Mouse (Mus musculus) forebrain, embryonic 10.5 days (tissue): ENCODE measurements around the gene Wdr20rt. TPM values are rescaled to one million over a fixed set of nuclear protein-coding genes. Genes with fewer than 3 reads are reported as not detected.
A peak's percentile ranks its signal among the peaks of the same experiment; 100 is the strongest.
"Not testable (repeated sequence)": the region's sequence is repeated elsewhere in the genome, so short reads cannot be mapped to it uniquely, and the experiment has no call there.

Experiments
- DNase-seq: peaks from one replicate; pipeline ENCODE4 v3.0.0-alpha.2; 2017; ENCODE audit warnings: low spot score; ENCODE audit errors: extremely low spot score
- H3K27ac ChIP-seq: fragments of 300-500 bp; sonication (generic); 2 replicates; pipeline ENCODE4 v1.5.1; 2016; ENCODE audit warnings: mild to moderate bottlenecking
- H3K27me3 ChIP-seq: fragments of 300-500 bp; sonication (generic); 2 replicates; pipeline ENCODE4 v1.6.1; 2016; ENCODE audit warnings: mild to moderate bottlenecking; ENCODE audit not compliant: poor library complexity, severe bottlenecking
- H3K36me3 ChIP-seq: fragments of 300-500 bp; sonication (generic); replicated peaks from 2 replicates; pipeline ENCODE4 v1.6.1; 2016; ENCODE audit warnings: mild to moderate bottlenecking, moderate library complexity
- H3K4me1 ChIP-seq: fragments of 300-500 bp; sonication (generic); 2 replicates; pipeline ENCODE4 v1.6.1; 2016
- H3K4me3 ChIP-seq: fragments of 300-500 bp; sonication (generic); 2 replicates; pipeline ENCODE4 v1.5.1; 2016; ENCODE audit warnings: mild to moderate bottlenecking, moderate library complexity
- H3K9me3 ChIP-seq: fragments of 300-500 bp; sonication (generic); 2 replicates; pipeline ENCODE4 v1.6.1; 2016; ENCODE audit warnings: mild to moderate bottlenecking, moderate library complexity
- WGBS: fragments of 180-500 bp; shearing (Covaris S2); methylation state at CpG from one replicate; pipeline ENCODE4 v1.1.7; 2016; 5-methylcytosine and 5-hydroxymethylcytosine counted together
- polyA plus RNA-seq: library from polyadenylated mRNA; unstranded; fragments of >200 nt; fragmentation: Nextera tagmentation; extraction: Ambion mirVana; gene quantifications from 2 replicates; pipeline ENCODE4 v1.2.1, GENCODE M21; 2016

Gene Wdr20rt
- not detected in 2 replicates for polyA plus RNA-seq

DNA sequence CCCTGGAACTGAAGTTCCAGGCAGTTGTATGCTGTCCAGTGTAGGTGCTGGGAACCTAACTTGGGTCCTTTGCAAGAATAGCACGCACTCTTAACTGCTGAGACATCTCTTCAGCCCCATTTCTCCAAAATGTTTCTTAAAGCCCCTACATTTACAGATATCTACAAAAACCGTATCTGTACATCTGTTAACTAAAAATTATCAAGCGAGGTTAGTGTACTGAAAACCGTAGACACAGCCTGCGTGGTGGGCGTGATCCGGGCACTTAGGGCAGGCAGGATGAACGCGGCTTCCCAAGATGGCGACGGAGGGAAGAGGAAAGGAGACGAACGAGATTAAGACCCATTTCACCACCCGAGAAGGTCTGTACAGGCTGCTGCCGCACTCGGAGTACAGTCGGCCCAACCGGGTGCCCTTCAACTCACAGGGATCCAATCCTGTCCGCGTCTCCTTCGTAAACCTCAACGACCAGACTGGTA, at the start of gene Wdr20rt:
Gene Wdr20rt, plus strand, starts transcription at position 51 of the 479 bp plus-strand sequence.
- no peaks in the 10 kb centered on the region for H3K9me3 ChIP-seq
- no peak for DNase-seq
- no peaks in the 10 kb centered on the region for H3K36me3 ChIP-seq
- no peak within 1 kb of the TSS for H3K27ac ChIP-seq
- no peaks in the 10 kb centered on the region for H3K27me3 ChIP-seq
- H3K4me3 ChIP-seq: no peak within 1 kb of the TSS
- WGBS: 96% methylated on average over 22 of the region's 22 CpGs
- no peaks in the 10 kb centered on the region for H3K4me1 ChIP-seq

DNA sequence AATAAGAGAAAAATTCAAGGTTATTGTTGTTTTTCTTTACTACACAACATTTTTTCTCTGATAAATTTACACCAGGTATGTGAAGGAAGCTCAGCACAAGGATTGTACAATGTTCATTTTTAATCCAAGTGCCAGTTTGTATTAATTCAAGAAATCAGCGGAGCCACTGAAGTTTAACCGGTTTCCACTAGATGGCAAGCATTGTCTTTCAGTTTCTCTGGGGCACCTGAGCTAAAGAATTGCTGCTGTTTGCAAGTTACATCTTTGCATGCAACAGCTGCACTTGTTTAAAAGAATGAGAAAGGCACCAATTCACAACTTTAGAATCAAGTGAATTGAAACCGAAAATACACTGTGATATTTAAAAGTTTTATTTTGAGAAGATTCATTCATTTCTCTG, 38.0 kb upstream of the Wdr20rt start:
- WGBS: 61% methylated on average over 3 of the region's 3 CpGs
- Histone ChIP-seq H3K4me3 (no peak overlapping the region), H3K27me3 (no peaks in the 10 kb centered on the region), H3K27ac (no peak overlapping the region), H3K9me3 (no peaks in the 10 kb centered on the region), H3K4me1 (no peaks in the 10 kb centered on the region), H3K36me3 (no peaks in the 10 kb centered on the region)
- no peak for DNase-seq

DNA sequence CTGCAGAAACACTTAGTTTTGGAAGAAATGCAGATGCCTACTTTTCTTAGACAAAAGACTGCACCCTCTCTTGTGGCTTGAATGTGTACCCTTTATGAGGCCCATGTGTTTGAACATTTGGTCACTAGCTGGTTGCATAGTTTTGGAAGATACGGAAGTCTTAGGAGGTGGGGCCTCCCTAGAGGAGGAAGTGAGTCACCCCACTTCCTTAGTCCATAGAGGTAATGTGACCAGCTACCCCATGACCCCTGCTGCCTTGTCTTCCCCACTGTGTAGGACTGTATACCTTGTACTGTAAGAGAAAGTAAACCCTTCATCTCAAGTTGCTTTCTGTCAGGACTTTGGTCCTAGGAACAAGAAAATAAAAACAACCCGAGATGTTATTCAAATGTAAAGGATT, 36.1 kb upstream of the Wdr20rt start:
- no peak overlapping the region for H3K27ac ChIP-seq
- no peak for DNase-seq
- no peaks in the 10 kb centered on the region for H3K36me3 ChIP-seq
- H3K9me3 ChIP-seq: no peaks in the 10 kb centered on the region
- no peaks in the 10 kb centered on the region for H3K4me1 ChIP-seq
- H3K27me3 ChIP-seq: no peaks in the 10 kb centered on the region
- no peak overlapping the region for H3K4me3 ChIP-seq
- 82% methylated on average over 2 of the region's 2 CpGs for WGBS

DNA sequence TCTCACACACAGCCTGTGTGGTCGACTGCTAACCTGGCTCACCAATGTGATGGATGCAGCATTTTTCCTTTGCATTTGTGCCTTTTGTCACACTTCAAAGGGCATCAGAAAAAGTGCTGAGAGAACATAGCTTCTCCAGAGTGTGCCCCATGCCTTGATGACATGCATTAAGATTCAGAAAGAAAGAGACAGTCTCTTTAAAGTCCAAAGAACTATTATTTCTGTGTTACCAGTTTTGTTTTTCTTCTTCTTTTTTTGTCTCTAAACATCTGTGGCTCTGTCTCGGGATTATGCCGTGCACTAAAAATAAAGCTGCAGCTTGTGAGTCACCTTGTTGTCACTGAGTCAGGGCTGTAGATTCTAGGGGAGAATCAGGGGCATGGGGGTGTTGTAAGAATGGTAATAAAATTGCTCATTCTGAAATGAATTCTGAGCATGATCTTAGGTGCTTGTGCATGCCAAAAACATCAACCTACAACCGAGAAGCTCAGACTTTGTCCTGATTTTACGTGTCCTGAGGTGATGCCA, 31.2 kb upstream of the Wdr20rt start:
- Histone ChIP-seq H3K9me3 (no peaks in the 10 kb centered on the region), H3K27me3 (no peaks in the 10 kb centered on the region), H3K4me3 (no peak overlapping the region), H3K36me3 (no peaks in the 10 kb centered on the region), H3K27ac (no peak overlapping the region), H3K4me1 (no peaks in the 10 kb centered on the region)
- no peak for DNase-seq
- 83% methylated on average over 5 of the region's 5 CpGs for WGBS

DNA sequence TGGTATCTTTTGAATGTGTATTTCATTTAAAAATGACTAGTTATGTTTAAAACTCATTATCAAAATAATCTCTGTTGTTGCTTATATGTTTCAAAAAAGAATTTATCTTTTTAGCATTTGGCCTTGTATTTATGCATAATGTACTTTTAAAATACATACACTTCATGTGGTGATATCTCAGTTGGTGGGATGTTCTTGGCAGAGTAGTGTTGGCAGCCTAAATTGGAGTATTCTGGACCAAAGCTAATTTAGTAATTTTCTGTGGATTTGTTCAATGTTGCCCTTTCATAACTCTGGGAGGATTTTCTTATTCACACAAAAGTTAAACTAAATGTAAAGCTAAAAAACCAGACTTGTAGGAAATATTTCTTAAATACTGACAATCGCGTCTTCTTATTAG, 23.5 kb upstream of the Wdr20rt start:
- H3K4me3 ChIP-seq: no peak overlapping the region
- WGBS: 98% methylated on average over 2 of the region's 2 CpGs

DNA sequence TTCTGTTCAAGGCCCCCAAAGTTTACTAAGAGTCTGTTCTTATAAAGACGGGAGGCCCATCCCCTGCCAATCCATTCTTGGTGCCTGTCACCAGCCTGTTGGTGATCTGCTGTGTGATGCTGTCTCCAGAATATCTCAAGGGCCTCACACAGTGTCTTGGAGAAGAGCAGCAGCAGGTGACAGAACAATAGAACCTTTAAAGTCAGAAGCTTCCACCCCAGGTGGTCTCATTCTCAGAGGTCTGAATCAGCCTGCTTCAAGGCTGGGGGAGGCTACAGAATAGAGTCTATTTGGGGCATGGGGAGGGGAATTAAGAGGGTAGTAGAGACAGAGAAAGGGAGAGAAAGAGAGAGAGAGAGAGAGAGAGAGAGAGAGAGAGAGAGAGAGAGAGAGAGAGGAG, 18.9 kb upstream of the Wdr20rt start:
- 35% methylated on average over 1 of the region's 1 CpGs for WGBS
- no peak for DNase-seq
- H3K4me1 ChIP-seq: peaks cover 5% of the 10 kb centered on the region; the same call in 1 of the 2 replicates
- H3K9me3 ChIP-seq: peaks cover 3% of the 10 kb centered on the region; the same call in 1 of the 2 replicates
- no peak overlapping the region for H3K27ac ChIP-seq
- H3K4me3 ChIP-seq: no peak overlapping the region
- H3K27me3 ChIP-seq: no peaks in the 10 kb centered on the region
- H3K36me3 ChIP-seq: no peaks in the 10 kb centered on the region

More for the DNA sequence above, 23.5 kb upstream of the Wdr20rt start:
- Histone ChIP-seq H3K27me3 (no peaks in the 10 kb centered on the region), H3K4me1 (peaks cover 5% of the 10 kb centered on the region; the same call in 1 of the 2 replicates), H3K36me3 (no peaks in the 10 kb centered on the region), H3K27ac (no peak overlapping the region), H3K9me3 (no peaks in the 10 kb centered on the region)
- no peak for DNase-seq

DNA sequence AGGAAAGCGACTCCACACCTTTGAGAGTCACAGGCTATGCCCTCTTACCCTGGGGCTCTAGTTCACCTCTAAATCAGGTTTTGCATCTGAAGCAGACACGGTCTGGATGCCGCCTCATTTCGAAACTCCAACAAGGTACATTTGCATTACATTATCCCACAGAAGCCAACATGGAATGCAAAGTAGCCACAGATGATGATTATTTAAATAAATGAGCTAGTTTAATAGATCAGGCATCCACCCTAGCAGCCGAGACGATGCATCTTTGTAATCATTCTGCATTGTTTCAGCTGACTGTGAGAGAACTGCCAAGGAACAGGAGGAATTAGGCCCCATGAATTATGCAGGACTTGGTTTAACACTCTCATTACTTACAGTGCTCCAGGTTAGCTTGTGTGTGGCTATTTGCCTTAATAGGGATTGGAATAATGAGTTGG, 8.9 kb upstream of the Wdr20rt start:
- H3K27ac ChIP-seq: no peak overlapping the region

DNA sequence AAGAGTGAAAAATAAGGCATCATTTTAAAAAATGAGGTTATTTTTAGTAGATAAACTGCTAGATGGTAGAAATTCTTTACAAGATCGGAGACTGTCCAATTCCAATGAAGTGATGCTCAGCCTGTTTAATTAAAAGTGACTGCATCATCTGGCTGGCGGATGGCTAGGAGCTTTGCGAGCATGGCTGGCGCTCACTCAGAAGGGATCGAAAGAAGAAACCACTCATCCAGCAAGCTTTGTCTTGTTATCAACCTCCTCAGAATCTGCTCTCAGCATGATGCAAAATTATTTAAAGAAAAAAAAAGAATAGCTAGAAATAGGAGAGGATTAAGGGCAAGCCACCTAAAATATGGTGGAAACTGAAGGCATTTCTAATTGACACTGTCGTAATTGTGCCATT, 3.3 kb downstream of the Wdr20rt start:
- Histone ChIP-seq H3K27ac (no peak overlapping the region), H3K9me3 (no peaks in the 10 kb centered on the region), H3K4me1 (no peaks in the 10 kb centered on the region), H3K4me3 (no peak overlapping the region), H3K36me3 (no peaks in the 10 kb centered on the region), H3K27me3 (no peaks in the 10 kb centered on the region)
- 93% methylated on average over 6 of the region's 6 CpGs for WGBS
- DNase-seq: no peak

More for the DNA sequence above, 8.9 kb upstream of the Wdr20rt start:
- no peak for DNase-seq
- Histone ChIP-seq H3K27me3 (no peaks in the 10 kb centered on the region), H3K4me3 (no peak overlapping the region), H3K36me3 (no peaks in the 10 kb centered on the region), H3K9me3 (no peaks in the 10 kb centered on the region), H3K4me1 (no peaks in the 10 kb centered on the region)
- 83% methylated on average over 6 of the region's 6 CpGs for WGBS

DNA sequence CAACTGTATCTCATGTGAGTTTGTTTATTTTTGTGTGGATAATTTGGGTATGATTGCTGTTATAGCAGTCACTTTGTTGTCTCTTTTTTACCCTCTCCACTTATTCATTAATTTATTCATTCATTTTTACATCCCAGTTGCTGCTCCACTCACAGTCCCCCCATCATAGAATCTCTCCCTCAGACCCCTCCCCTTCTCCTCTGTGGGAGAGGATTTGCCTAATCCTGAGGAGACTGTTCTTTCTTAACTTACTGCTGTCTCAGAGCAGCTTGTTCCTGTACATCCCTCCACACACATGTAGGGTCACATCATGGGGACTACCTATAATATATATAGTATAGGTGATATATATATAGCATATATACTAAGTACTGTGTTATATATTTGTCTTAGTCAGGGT, 3.7 kb downstream of the Wdr20rt start:
- no peaks in the 10 kb centered on the region for H3K36me3 ChIP-seq
- DNase-seq: no peak
- no peak overlapping the region for H3K27ac ChIP-seq
- H3K4me3 ChIP-seq: no peak overlapping the region
- no peaks in the 10 kb centered on the region for H3K9me3 ChIP-seq
- H3K27me3 ChIP-seq: no peaks in the 10 kb centered on the region
- no peaks in the 10 kb centered on the region for H3K4me1 ChIP-seq

DNA sequence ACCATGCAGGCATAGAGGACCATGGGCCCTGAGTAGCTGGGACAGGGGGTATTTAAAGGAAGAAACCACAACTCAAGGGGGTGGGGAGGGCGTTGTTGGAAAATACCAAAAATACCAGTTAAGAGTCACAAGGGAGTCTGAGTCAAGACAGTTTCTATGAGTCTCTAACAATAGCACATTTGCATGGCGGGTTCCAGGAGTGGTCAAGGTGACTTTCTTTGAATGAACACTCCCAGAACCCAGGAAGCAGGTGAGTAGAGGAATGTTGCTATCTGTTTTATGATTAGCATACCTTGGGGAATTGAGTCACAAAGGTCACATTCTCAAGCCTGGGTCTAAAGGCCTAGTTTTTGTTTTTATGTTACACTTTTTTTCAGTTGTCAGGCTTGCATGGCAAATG, 7.5 kb downstream of the Wdr20rt start:
- not testable (repeated sequence) for H3K4me1 ChIP-seq, H3K27me3 ChIP-seq, H3K27ac ChIP-seq, H3K9me3 ChIP-seq, DNase-seq, H3K4me3 ChIP-seq, H3K36me3 ChIP-seq
- 88% methylated on average over 2 of the region's 2 CpGs for WGBS

DNA sequence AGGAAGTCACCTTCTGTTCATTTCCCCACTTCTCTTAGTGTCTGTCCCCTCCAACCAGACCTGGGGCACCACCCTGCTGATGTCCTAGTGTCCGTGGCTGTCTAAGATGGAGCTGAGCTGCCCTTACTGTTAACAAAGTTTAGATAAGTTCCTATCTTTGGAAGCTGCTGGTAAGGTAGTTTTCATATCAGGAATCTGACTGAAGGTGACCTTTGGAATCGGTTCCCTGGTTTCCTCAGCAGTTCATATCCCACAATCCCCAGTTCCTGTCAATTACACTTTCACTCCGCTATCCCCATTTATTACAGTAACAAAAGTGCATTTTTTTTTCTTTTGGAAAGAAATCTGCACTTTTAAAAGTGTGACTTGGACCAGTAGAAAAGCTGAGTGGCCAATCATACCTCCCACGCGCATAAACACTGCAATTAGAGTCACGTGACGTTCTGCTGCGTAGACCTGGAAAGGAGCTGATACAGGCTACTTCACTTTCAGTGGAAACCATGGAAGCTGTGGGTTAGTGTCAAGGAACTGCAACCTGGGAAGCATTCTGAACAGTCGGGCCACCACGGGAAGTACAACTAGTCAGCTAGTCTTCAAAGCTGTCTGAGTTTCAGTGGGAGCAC, 24.9 kb downstream of the Wdr20rt start:
- DNase-seq: no peak
- Histone ChIP-seq H3K4me3 (no peak overlapping the region), H3K36me3 (no peaks in the 10 kb centered on the region), H3K27ac (no peak overlapping the region), H3K4me1 (no peaks in the 10 kb centered on the region), H3K9me3 (no peaks in the 10 kb centered on the region), H3K27me3 (no peaks in the 10 kb centered on the region)
- 91% methylated on average over 10 of the region's 10 CpGs for WGBS

DNA sequence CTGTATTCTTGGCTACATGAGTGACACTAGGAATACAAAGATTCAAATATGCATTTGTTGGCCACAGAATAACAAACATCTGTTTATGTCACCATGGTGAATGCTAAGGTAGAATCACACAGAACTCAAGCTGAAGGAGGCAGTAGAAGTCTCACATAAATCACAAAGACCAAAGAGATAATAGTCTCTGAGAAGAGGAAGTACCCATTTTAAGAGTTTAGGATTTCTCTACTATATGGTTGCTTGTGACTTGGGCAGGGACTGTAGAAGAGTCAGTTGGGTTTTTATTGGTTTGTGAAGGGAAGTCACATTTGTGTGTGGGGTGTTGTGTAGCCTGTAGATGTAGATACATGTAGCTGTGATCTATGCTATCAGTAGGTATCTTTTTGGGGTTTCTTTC, 31.6 kb downstream of the Wdr20rt start:
- H3K27me3 ChIP-seq: no peaks in the 10 kb centered on the region
- DNase-seq: no peak
- no peak overlapping the region for H3K4me3 ChIP-seq
- no peaks in the 10 kb centered on the region for H3K36me3 ChIP-seq
- no peak overlapping the region for H3K27ac ChIP-seq
- H3K4me1 ChIP-seq: peaks cover 14% of the 10 kb centered on the region; the same call in 1 of the 2 replicates
- H3K9me3 ChIP-seq: no peaks in the 10 kb centered on the region

DNA sequence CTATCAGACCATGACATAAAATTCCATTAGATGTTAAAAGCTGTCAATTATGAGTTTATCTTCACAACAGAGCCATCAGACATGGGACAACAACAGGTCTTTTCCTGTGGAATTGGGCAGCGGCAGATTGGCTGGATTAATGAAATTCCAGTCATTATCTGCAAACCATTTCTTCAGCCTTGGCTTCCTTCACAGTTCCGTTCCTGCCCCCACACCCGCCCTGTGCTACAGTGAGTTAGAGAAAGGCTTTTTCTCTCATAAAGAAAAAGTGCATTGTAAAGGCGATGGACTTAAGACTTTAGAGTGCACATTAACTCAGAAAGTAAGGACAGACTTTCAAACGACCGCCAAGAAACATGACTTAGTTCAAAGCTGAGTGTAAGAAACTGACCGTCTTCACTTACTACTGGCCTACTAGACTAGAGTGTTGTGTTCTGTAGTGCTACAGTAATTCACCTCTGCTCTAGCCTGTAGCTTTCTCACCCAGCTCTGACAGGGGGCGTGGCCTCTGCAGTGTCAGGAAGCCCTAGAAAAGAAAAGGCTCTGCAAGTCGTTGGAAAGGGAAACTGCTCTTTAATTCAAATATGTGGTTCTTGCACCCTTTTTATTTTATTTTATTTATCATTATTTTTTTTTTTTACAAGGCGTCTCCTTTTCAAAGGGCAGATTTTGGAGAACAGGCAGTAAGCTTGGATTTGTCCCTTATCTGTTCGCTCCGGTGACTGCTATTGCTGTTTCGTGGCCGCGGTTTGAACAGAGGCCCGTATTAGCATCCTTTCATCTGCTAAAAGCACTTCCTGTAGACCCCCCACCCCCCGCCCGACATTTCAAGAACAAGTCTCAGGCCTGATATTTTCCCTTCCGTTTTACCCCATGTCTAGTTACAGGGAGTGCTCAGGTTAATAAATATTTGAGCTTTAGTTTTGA, 33.2 kb downstream of the Wdr20rt start:
- Histone ChIP-seq H3K27me3 (no peaks in the 10 kb centered on the region), H3K36me3 (no peaks in the 10 kb centered on the region), H3K9me3 (no peaks in the 10 kb centered on the region), H3K4me3 (peak overlapping the region; percentile 24; the same call in 1 of the 2 replicates), H3K27ac (no peak overlapping the region), H3K4me1 (peaks cover 14% of the 10 kb centered on the region; the same call in 1 of the 2 replicates)
- no peak for DNase-seq
- 55% methylated on average over 19 of the region's 19 CpGs for WGBS
